Mouse (Mus musculus) yolk sac, embryonic 10.5 days (tissue): ENCODE data around the gene Sult2b1.

ENCODE experiments used
- DNase-seq: peaks from one replicate; pipeline ENCODE4 v3.0.0-alpha.2; 2017; ENCODE audit warnings: low spot score

Sult2b1 gene

GRCm38 (mm10) chr7:45725151-45725550 lies 59.3 kb downstream of the Sult2b1 start:
- no peak for DNase-seq

GRCm38 (mm10) chr7:45723781-45724180 lies 60.7 kb downstream of the Sult2b1 start:
- no peak for DNase-seq

- no peak for DNase-seq
Measured at GRCm38 (mm10) chr7:45723301-45723700, 61.2 kb downstream of the Sult2b1 start.

- DNase-seq: no peak
Measured at GRCm38 (mm10) chr7:45722348-45722713, 62.1 kb downstream of the Sult2b1 start.

- DNase-seq: no peak
Measured at GRCm38 (mm10) chr7:45721642-45722347, 62.7 kb downstream of the Sult2b1 start.

GRCm38 (mm10) chr7:45721234-45721571 lies 63.3 kb downstream of the Sult2b1 start:
- no peak for DNase-seq

- DNase-seq: no peak
Measured at GRCm38 (mm10) chr7:45720413-45721233, 63.8 kb downstream of the Sult2b1 start, which contains the start of gene Fam83e. Gene Fam83e, plus strand, starts transcription at chr7:45721212.

GRCm38 (mm10) chr7:45719738-45720412 lies 64.6 kb downstream of the Sult2b1 start:
- no peak for DNase-seq

- no peak for DNase-seq
Measured at GRCm38 (mm10) chr7:45719180-45719579, 65.3 kb downstream of the Sult2b1 start.

GRCm38 (mm10) chr7:45718331-45718730 lies 66.1 kb downstream of the Sult2b1 start:
- DNase-seq: no peak

GRCm38 (mm10) chr7:45717918-45718297 lies 66.6 kb downstream of the Sult2b1 start, which contains the start of gene Sphk2:
Gene Sphk2, minus strand, starts transcription at chr7:45718002.
- peak; percentile 94 for DNase-seq

- no peak for DNase-seq
Measured at GRCm38 (mm10) chr7:45716952-45717917, 67.2 kb downstream of the Sult2b1 start.

- no peak for DNase-seq
Measured at GRCm38 (mm10) chr7:45716460-45716857, 68.0 kb downstream of the Sult2b1 start.

- DNase-seq: no peak
Measured at GRCm38 (mm10) chr7:45715741-45716459, 68.6 kb downstream of the Sult2b1 start.

- DNase-seq: peak; percentile 97
Measured at GRCm38 (mm10) chr7:45715090-45715708, 69.3 kb downstream of the Sult2b1 start, which contains the start of gene Rpl18. Gene Rpl18, plus strand, starts transcription at chr7:45715457.

GRCm38 (mm10) chr7:45714630-45715089 lies 69.8 kb downstream of the Sult2b1 start:
- no peak for DNase-seq

- DNase-seq: no peak
Measured at GRCm38 (mm10) chr7:45713881-45714520, 70.5 kb downstream of the Sult2b1 start.

GRCm38 (mm10) chr7:45713396-45713795 lies 71.1 kb downstream of the Sult2b1 start:
- DNase-seq: no peak

GRCm38 (mm10) chr7:45712022-45712757 lies 72.3 kb downstream of the Sult2b1 start:
- peak; percentile 79 for DNase-seq
